Mouse (Mus musculus): ENCODE measurements at regions not wholly inside any gene's neighbourhood (a gene's known extent, or its start where the extent isn't known, plus 50 kb on each side); places are given as distances from the start of the nearest gene placed in this dataset.

GRCm38 (mm10) chr3:104712711-104713110 lies 68.1 kb upstream of the Ppm1j start:
- no peak for DNase-seq

- DNase-seq: peak; percentile 57
Measured at GRCm38 (mm10) chr3:104713836-104714631, 66.8 kb upstream of the Ppm1j start.

GRCm38 (mm10) chr3:104714679-104715326 lies 66.1 kb upstream of the Ppm1j start:
- peak; percentile 46 for DNase-seq
